Mouse (Mus musculus): ENCODE results near the gene Olfr460. TPM values are rescaled to one million over a fixed set of nuclear protein-coding genes. Genes with fewer than 3 reads are reported as not detected.
A peak's percentile ranks its signal among the peaks of the same experiment; 100 is the strongest.
"Not testable (repeated sequence)": the region's sequence is repeated elsewhere in the genome, so short reads cannot be mapped to it uniquely, and the experiment has no call there.

Gene Olfr460
- polyA plus RNA-seq, 1 experiment from 2014 or later, result not detected

DNA sequence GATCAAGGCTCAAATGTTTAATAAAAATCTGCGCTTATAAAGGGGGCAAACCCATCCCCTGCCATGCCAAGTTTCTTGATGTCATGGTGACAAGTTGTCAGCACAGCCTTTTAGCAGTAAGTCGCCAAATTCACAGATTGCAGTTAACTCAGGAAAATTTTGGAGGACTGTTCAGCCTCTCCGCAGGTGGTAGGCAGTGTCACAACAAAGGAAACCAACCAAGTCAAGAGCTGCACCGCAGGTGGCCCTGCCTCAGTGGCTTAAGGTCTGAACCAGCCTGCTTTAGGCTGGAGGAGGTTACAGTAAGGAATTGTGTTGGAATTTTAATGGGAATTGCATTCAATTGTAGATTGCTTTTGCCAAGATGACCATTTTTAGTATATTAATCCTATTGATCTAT, 29.3 kb downstream of the Olfr460 start:
- not testable (repeated sequence) for H3K27ac ChIP-seq (ENCODE audit: low read depth, low read length); H3K9ac ChIP-seq (ENCODE audit: low read length); H3K4me2 ChIP-seq; H3K4me1 ChIP-seq (ENCODE audit: control insufficient read depth, insufficient read depth, low read length); H3K9me3 ChIP-seq (ENCODE audit: control insufficient read depth, low read length); H3K36me3 ChIP-seq (ENCODE audit: control insufficient read depth, insufficient read depth, low read length); H3K27me3 ChIP-seq (ENCODE audit: control insufficient read depth, insufficient read depth, low read length); DNase-seq (ENCODE audit: low spot score, missing footprints); ATAC-seq (ENCODE audit: low FRiP score); H3K4me3 ChIP-seq (ENCODE audit: low read depth, low read length)
- 26% methylated on average over 4 of the region's 4 CpGs for WGBS

DNA sequence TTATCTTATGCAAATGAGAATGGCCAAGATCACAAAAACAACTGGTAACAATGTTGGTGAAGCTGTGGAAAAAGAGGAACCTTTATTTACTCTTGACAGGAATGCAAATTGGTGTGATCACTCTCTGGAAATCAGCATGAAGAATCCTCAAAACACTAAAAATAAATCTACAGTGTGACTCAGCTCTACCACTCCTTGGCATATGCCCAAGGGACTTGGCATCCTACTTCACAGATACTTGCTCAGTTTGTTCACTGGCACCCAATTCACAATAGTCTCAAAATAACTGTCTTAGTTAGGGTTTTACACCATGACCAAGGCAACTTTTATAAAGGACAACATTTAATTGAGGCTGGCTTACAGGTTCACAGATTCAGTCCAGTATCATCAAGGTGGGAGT, 38.1 kb downstream of the Olfr460 start:
- ATAC-seq (ENCODE audit: low FRiP score), result no peak
- H3K9ac ChIP-seq (ENCODE audit: low read length), result no peak overlapping the region
- H3K4me2 ChIP-seq, result no peak overlapping the region
- H3K27ac ChIP-seq (ENCODE audit: low read depth, low read length), result no peak overlapping the region
- H3K27me3 ChIP-seq (ENCODE audit: control insufficient read depth, insufficient read depth, low read length), result no peaks in the 10 kb centered on the region
- H3K9me3 ChIP-seq (ENCODE audit: control insufficient read depth, low read length), result no peaks in the 10 kb centered on the region
- H3K36me3 ChIP-seq (ENCODE audit: control insufficient read depth, insufficient read depth, low read length), result no peaks in the 10 kb centered on the region
- no peak for DNase-seq (ENCODE audit: low spot score, missing footprints)
- no peaks in the 10 kb centered on the region for H3K4me1 ChIP-seq (ENCODE audit: control insufficient read depth, insufficient read depth, low read length)
- no peak overlapping the region for H3K4me3 ChIP-seq (ENCODE audit: low read depth, low read length)

DNA sequence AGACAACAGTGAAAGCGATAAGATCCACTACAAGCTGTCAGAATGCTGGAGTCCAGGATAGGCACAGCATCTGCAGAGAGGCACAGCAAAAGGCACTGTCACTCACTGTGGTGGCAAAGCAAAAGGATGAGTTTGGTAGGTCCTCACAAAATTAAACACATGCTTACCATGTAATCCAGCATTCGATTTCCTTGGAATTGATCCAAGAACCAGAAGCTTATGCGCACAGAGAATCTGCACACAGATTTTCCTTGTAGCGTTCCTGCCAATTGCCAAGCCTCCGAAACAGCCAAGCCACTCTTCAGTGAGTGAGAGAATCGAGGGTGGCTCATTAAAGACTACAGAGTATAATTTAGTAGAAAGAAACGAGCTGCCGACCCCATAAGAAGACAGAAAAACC, 41.0 kb downstream of the Olfr460 start:
- H3K27me3 ChIP-seq (ENCODE audit: control insufficient read depth, insufficient read depth, low read length), result no peaks in the 10 kb centered on the region
- 90% methylated on average over 8 of the region's 8 CpGs for WGBS
- no peak overlapping the region for H3K9ac ChIP-seq (ENCODE audit: low read length)
- H3K4me1 ChIP-seq (ENCODE audit: control insufficient read depth, insufficient read depth, low read length), result no peaks in the 10 kb centered on the region
- H3K4me2 ChIP-seq, result no peak overlapping the region
- no peak overlapping the region for H3K27ac ChIP-seq (ENCODE audit: low read depth, low read length)
- H3K4me3 ChIP-seq (ENCODE audit: low read depth, low read length), result no peak overlapping the region
- ATAC-seq (ENCODE audit: low FRiP score), result no peak
- no peak for DNase-seq (ENCODE audit: low spot score, missing footprints)
- H3K9me3 ChIP-seq (ENCODE audit: control insufficient read depth, low read length), result no peaks in the 10 kb centered on the region
- no peaks in the 10 kb centered on the region for H3K36me3 ChIP-seq (ENCODE audit: control insufficient read depth, insufficient read depth, low read length)

DNA sequence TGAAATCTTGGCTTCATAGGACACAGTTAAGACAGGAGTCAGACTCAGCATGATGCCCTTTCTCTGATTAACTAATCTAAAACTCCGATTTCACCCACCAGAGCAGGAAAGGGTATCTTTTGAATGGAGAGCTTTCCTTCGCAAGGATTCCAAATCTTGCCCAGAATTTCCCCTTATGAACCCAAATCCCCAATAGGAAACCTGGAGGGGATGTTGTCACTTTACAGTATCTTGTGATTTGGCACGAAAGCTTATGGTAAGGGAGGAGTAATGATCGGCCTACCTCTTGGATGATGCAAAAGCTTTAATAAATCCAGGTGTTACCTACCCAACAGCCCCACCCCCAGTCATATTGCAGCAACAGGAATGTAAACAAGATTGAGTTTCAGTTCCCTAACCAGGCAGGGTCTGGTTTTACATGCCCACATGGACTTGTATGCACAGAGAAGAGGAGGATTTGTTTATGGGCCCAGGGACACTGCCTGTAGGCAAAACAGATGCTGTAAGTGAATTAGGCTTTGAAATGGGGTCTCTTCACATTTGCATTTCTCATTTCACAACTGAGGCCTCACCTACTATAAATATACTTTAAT, 44.1 kb downstream of the Olfr460 start, which contains the start of gene Tas2r138:
Gene Tas2r138 (minus strand): TSS at position 51 of the 593 bp plus-strand sequence.
- DNase-seq (ENCODE audit: low spot score, missing footprints) (no peak), ATAC-seq (ENCODE audit: low FRiP score) (no peak)
- H3K36me3 ChIP-seq (ENCODE audit: control insufficient read depth, insufficient read depth, low read length), result no peaks in the 10 kb centered on the region
- 83% methylated on average over 4 of the region's 4 CpGs for WGBS
- H3K4me1 ChIP-seq (ENCODE audit: control insufficient read depth, insufficient read depth, low read length), result no peaks in the 10 kb centered on the region
- no peak within 1 kb of the TSS for H3K4me2 ChIP-seq
- H3K27ac ChIP-seq (ENCODE audit: low read depth, low read length), result no peak within 1 kb of the TSS
- H3K9ac ChIP-seq (ENCODE audit: low read length), result no peak within 1 kb of the TSS
- H3K27me3 ChIP-seq (ENCODE audit: control insufficient read depth, insufficient read depth, low read length), result no peaks in the 10 kb centered on the region
- no peak within 1 kb of the TSS for H3K4me3 ChIP-seq (ENCODE audit: low read depth, low read length)
- no peaks in the 10 kb centered on the region for H3K9me3 ChIP-seq (ENCODE audit: control insufficient read depth, low read length)

DNA sequence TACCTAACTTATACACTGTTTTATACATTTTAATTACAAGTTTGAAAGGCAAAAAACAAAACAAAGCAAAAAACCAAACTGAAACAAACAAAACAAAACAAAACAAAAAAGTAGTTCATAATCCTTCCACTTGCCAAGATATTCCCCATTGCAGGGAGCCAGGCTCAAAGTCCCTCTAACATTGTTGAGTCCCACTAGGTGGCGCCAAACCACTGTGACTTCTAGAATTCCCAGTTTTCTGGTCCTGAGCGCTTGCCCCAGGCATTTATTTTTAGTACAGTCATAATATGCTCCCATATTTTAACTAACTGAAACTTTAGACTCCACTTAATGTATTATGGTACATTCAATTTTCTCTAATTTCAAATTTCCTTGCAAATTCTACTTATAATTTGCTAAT, 48.7 kb downstream of the Olfr460 start:
- Histone ChIP-seq H3K9me3 (ENCODE audit: control insufficient read depth, low read length) (no peaks in the 10 kb centered on the region), H3K4me2 (no peak overlapping the region), H3K27me3 (ENCODE audit: control insufficient read depth, insufficient read depth, low read length) (no peaks in the 10 kb centered on the region), H3K9ac (ENCODE audit: low read length) (no peak overlapping the region), H3K4me3 (ENCODE audit: low read depth, low read length) (no peak overlapping the region), H3K36me3 (ENCODE audit: control insufficient read depth, insufficient read depth, low read length) (no peaks in the 10 kb centered on the region), H3K4me1 (ENCODE audit: control insufficient read depth, insufficient read depth, low read length) (no peaks in the 10 kb centered on the region), H3K27ac (ENCODE audit: low read depth, low read length) (no peak overlapping the region)
- ATAC-seq (ENCODE audit: low FRiP score) (peak; percentile 62), DNase-seq (ENCODE audit: low spot score, missing footprints) (peak; percentile 97)
- WGBS, result 28% methylated on average over 2 of the region's 2 CpGs

Other genes with a start within 250 kb of the Olfr460 start
- 39.4 and 43.0 TPM in 2 replicates for gene Agk, start 244.3 kb upstream of the Olfr460 start, polyA plus RNA-seq (2014; fragmentation: Nextera tagmentation; extraction: Ambion mirVana)
- 13.1 and 15.8 TPM in 2 replicates for gene E330009J07Rik, start 133.4 kb upstream of the Olfr460 start, polyA plus RNA-seq (2014; fragmentation: Nextera tagmentation; extraction: Ambion mirVana)
- gene Wee2, start 130.4 kb upstream of the Olfr460 start, polyA plus RNA-seq (2014; fragmentation: Nextera tagmentation; extraction: Ambion mirVana), result not detected in 2 replicates
- 183 and 194 TPM in 2 replicates for gene Ssbp1, start 98.1 kb upstream of the Olfr460 start, polyA plus RNA-seq (2014; fragmentation: Nextera tagmentation; extraction: Ambion mirVana)
- gene Tas2r137, start 78.3 kb upstream of the Olfr460 start, polyA plus RNA-seq (2014; fragmentation: Nextera tagmentation; extraction: Ambion mirVana), result 0.36 TPM in 1 of 2 replicates, not detected in the other
- gene Tas2r108, start 76.0 kb upstream of the Olfr460 start, polyA plus RNA-seq (2014; fragmentation: Nextera tagmentation; extraction: Ambion mirVana), result 0.14 and 0.17 TPM in 2 replicates
- not detected in 2 replicates for gene Prss37, start 50.0 kb upstream of the Olfr460 start, polyA plus RNA-seq (2014; fragmentation: Nextera tagmentation; extraction: Ambion mirVana)
- gene Olfr461, start 14.4 kb upstream of the Olfr460 start, polyA plus RNA-seq (2014; fragmentation: Nextera tagmentation; extraction: Ambion mirVana), result 0.10 and 0.19 TPM in 2 replicates
- gene Clec5a, start 16.3 kb downstream of the Olfr460 start, polyA plus RNA-seq (2014; fragmentation: Nextera tagmentation; extraction: Ambion mirVana), result 0.37 and 0.73 TPM in 2 replicates
- gene Tas2r138, start 43.8 kb downstream of the Olfr460 start, polyA plus RNA-seq (2014; fragmentation: Nextera tagmentation; extraction: Ambion mirVana), result not detected in 2 replicates
- gene Mgam, start 59.3 kb downstream of the Olfr460 start, polyA plus RNA-seq (2014; fragmentation: Nextera tagmentation; extraction: Ambion mirVana), result not detected in 2 replicates

Measured in midbrain, embryonic 11.5 days (tissue).